Mouse (Mus musculus) CH12.LX (cell line): Measurements from ENCODE around the gene Cxcl9.

Experiments
- MAX ChIP-seq: IDR thresholded peaks from 2 replicates; pipeline ENCODE4 v1.6.1; 2011; ENCODE audit warnings: low read length, improper control_type of control experiment
- PAX5 ChIP-seq: IDR thresholded peaks from 2 replicates; pipeline ENCODE4 v1.6.1; 2012; ENCODE audit warnings: low read length, inconsistent platforms, mixed read lengths
- POLR2A ChIP-seq: IDR thresholded peaks from 2 replicates; pipeline ENCODE4 v1.6.1; 2011; ENCODE audit warnings: low read depth, mild to moderate bottlenecking, improper control_type of control experiment, low read length

DNA sequence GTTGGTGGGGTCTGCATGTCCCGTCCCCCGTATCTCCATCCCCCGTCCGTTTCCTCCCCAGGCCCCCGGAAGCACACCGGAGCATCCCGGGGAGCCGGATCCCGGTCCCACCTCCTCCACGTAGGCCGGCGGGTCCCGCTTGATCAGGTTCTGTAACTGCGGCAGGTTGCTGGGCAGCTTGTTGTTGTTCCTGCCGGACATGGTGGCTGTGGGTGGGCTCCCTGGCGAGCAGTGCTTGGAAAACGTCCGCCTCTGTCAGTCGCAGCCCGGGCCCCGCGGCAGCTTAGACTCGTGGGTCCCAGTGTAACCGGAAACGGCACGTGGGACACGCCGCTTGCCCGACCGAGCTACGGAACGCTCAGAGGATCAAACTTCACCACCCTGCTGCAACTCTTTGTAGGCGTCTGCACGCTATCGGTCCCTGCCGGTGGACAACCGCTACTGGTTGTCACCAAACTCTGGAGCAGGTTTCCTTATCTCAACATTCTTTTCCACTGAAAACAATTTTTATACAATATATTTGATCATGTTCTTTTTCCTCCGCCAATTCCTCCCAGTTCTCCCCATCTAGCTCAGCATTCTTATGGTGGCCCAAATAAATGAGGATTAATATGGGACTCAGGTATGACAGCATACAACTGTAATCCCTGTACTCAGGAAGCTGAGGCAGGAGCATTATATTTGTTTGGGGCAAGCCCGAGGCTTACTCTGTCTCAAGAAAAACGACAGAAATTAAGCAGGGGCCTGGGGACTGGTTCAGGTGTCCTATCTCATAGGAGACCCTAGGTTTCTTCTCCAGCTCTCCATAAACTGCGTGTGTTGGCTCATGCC lies 18.0 kb downstream of the Cxcl9 start, which contains the start of gene Sdad1:
- peak; percentile 98 for TF ChIP-seq MAX
- TF ChIP-seq POLR2A: peak; percentile 81
- TF ChIP-seq PAX5: no peak
